Mouse (Mus musculus) left cerebral cortex, postnatal 4 days (tissue): ENCODE results near the gene Rassf3. TPM values are rescaled to one million over a fixed set of nuclear protein-coding genes. Genes with fewer than 3 reads are reported as not detected.
A peak's percentile ranks its signal among the peaks of the same experiment; 100 is the strongest.

Experiments
- DNase-seq: peaks from one replicate; pipeline ENCODE4 v3.0.0-alpha.2; 2022
- intact Hi-C: fragments of 180-260 bp; cut with DNase I; formaldehyde crosslinking; loops from one replicate; pipeline ENCODE4 v1.15.1; 2025
- total RNA-seq, 2 experiments: library from RNA; stranded (reverse); gene quantifications; 2 replicates each; pipeline ENCODE4 v1.2.3; 2021

Gene Rassf3
- total RNA-seq, 2 experiments from 2014 or later, result 17.4 to 22.9 TPM

- intact Hi-C loops, result loop anchor here (5.0 kb wide), 1 partner anchor 94 kb away; no protein-coding TSS in a partner anchor
Observed at GRCm38 (mm10) chr10:121412824-121413223, 63.3 kb downstream of the Rassf3 start.

DNA sequence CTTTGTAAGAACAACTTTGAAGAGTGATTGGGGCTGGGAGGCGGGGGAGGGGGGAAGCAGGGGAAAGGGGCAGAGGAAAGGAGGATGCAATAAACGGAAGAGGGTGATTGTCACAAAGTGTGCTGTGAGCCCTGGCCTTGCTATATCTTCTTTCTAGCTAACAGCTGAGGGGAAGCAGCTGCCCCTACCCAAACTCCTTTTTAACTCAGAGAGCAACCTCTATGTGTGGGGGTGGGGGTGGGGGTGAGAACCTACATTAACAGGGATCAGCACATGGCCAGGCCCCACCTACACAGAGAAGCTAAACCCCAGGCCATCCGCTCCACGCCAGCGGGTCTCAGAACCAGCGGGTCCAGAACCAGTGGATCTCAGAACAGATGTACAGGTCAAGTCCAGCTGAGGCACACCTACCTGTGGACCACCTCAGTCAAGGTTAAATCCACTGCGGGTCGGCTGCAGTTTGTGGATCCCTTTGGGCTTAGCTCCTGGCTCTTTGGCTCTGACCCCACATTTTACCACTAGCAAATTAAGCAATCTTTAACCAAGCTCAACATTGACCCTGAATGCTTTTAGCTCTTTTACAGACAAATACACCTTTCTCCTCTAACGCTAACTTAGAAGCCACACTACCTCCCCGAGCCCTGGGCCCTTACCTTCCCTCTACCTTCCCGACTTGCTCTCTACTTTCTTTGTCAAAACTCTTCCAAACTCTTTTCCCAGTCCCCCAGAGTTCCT, 64.3 kb downstream of the Rassf3 start:
- DNase-seq, result no peak
- intact Hi-C loops, result loop anchor here (5.0 kb wide), 1 partner anchor 95 kb away; no protein-coding TSS in a partner anchor

More at GRCm38 (mm10) chr10:121412824-121413223, 63.3 kb downstream of the Rassf3 start:
- DNase-seq, result no peak

DNA sequence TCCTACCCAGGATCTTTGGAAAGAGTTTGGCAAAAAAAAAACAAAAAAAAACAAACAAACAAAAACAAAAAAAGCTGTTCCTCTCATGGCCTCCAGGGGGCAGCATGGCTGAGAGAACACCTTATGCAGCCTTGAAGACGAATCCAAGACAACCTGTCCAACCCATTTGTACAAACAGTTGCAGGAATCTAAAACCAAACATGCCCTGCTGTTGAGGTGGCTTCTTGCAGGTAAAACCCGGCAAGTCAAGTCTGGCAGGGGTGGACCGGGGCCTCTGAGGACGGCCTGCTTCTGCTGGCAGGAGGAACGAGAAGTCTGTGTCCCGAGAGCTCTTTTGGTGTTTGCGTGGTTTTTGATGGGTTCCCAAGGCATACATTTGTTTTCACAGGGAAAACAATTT, 66.4 kb downstream of the Rassf3 start:
- intact Hi-C loops, result loop anchor here (5.0 kb wide), 1 partner anchor 98 kb away; no protein-coding TSS in a partner anchor
- DNase-seq, result no peak

DNA sequence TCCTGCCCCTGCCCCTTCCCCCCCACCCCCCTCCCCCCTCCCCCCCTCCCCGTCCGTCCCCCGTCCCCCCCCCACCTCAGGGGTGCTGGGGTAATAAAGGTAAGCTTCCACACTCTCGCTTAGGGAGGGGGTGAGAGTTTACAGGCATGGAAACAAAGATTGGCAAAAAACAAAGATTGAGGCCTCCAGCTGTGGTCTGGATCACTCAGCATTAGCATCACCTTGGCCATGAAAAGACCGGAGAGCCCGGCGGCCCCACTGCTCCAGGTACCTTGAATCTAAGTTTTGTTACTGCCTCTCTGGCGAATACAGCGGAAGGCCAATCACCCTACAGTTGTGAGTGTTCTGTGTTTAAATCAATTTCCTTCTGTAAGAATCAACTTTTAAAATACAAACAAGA, 72.2 kb downstream of the Rassf3 start:
- no peak for DNase-seq
- intact Hi-C loops, result no loop called here

GRCm38 (mm10) chr10:121403104-121403503, 73.0 kb downstream of the Rassf3 start:
- DNase-seq, result no peak
- intact Hi-C loops, result no loop called here

GRCm38 (mm10) chr10:121401005-121401404, 75.1 kb downstream of the Rassf3 start:
- no peak for DNase-seq
- intact Hi-C loops, result no loop called here

- no peak for DNase-seq
- intact Hi-C loops, result no loop called here
Observed at GRCm38 (mm10) chr10:121398599-121398998, 77.5 kb downstream of the Rassf3 start.

DNA sequence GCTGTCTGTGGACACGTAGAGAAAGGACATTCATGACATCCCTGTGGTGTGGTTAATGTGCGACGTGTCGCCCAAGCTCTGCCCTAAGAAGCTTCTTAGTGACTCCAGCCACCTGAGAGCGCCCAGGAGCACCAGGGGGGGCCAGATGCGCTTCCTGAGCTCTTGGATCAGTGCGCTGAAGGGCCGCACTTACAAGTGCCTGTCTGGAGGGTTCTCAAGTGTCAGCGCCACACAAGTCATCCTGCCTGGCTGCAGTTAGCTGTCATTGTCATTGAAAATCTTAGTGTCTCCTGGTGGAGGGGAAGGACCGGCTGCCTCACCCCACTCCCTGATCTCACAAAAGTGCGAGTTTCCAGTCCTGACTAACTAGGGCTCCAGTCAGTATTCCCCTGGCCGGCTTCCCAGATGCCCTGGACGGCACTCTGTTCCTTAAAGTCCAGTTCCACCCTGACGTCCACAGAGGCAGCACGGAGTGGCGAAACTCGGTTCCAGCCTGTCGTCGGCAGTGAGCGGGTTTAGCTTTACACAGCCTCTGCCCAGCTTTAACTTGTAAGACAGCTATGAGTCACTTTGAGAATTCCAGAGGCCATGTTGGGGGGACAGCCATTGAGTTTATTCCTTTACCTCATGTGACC, 80.5 kb downstream of the Rassf3 start:
- intact Hi-C loops, result no loop called here
- no peak for DNase-seq

- intact Hi-C loops, result no loop called here
- DNase-seq, result no peak
Observed at GRCm38 (mm10) chr10:121394789-121395325, 81.3 kb downstream of the Rassf3 start.

DNA sequence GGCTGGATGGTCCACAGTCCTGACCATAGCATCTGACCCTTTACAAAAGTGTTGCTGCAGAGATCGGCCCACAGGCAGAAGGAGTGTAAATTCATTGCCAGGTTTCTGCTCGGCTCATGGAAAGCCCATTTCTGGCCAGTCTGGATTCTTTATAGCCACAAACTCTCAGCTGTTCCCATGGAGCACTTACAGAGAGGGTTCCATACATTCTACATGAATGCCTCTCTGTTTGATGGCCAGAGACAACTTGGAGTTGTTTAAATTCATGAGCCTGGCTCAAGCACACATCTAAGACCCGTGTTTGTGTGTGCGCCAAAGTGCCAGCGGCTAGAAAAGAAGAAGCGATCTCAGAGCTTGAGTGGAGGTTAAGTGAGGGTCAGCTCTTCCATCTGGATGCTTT, 81.9 kb downstream of the Rassf3 start:
- DNase-seq, result no peak
- intact Hi-C loops, result no loop called here

GRCm38 (mm10) chr10:121391901-121392300, 84.2 kb downstream of the Rassf3 start:
- no peak for DNase-seq
- intact Hi-C loops, result no loop called here

- intact Hi-C loops, result no loop called here
- no peak for DNase-seq
Observed at GRCm38 (mm10) chr10:121390602-121391001, 85.5 kb downstream of the Rassf3 start.

GRCm38 (mm10) chr10:121386347-121386746, 89.8 kb downstream of the Rassf3 start:
- intact Hi-C loops, result no loop called here
- peak; percentile 33 for DNase-seq

DNA sequence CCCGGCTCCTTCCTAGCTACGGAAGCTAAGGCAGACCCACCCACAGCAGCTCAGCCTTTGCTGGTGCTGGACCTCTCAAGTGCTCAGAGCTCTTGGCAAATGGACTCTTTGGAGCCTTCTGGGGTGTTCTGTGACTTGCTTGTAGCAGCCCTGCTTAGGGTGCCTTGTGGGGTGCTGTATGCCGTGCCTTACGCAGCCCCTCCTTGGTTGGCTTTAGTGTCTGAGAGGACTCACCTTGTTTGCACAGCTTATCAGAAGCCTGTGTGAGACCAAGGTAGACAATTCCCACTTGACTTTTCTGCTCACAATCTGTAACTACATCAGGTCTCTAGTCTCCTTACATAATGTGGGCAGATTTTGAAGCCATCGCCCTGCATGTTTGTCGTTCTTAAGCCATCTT, 90.5 kb downstream of the Rassf3 start:
- intact Hi-C loops, result no loop called here
- DNase-seq, result no peak

DNA sequence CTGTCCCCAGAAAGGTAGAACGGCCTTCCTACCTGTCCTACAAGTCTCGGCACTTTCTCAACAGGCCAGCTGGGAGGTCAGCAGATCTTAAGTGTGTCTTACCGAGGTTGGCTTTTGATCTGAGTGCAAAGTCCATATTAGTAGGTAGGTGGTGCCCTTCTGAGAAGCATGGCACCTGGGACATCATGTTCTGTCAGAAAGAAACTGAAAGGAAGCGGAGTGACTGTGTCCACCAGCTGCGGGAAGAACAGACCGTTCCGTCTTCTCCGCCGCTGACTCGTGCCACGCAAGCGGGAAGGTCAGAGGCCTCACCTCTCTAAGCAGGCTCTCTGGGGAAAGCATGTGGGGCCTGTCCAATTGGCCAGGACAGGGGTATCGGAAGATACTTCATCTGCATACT, 91.4 kb downstream of the Rassf3 start:
- intact Hi-C loops, result no loop called here
- DNase-seq, result no peak

DNA sequence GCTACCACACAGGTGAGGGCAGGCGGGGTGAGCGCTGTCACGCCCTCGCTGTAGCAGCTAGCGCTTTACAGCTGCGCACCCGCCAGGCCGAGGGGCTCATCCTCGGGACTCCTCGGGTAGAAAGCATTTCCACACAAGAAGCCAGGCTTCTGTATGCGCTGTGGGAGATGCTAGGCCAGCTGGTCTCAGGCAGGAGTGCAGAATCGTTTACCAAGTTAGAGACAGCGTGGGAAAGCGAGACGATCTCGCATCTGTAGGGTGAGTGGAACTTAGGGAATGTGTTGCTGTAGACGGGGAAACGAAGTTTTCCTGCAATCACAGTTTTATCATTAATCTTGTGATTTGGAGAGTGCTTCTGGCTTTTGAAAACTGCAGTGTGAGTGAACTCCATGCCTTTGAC, 94.9 kb downstream of the Rassf3 start:
- intact Hi-C loops, result no loop called here
- DNase-seq, result no peak

DNA sequence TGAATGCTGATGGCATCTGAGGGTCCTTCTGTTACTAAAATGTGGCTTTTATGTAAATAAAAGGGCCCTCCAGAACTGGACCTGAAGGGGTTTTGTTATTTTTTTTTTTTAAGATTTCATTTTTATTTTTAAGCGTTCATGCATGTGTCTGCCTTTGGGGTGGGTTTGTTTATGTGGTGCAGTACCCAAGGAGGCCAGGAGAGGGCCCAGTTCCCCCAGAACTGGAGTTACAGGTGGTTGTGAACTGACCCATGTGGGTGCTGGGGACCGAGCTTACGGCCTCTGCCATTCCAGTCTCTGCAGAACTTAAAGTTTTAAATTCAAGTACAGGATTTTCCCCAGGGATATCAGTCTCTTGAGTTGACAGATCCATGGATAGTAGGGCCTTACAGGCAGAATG, 96.8 kb downstream of the Rassf3 start:
- intact Hi-C loops, result no loop called here
- DNase-seq, result no peak

DNA sequence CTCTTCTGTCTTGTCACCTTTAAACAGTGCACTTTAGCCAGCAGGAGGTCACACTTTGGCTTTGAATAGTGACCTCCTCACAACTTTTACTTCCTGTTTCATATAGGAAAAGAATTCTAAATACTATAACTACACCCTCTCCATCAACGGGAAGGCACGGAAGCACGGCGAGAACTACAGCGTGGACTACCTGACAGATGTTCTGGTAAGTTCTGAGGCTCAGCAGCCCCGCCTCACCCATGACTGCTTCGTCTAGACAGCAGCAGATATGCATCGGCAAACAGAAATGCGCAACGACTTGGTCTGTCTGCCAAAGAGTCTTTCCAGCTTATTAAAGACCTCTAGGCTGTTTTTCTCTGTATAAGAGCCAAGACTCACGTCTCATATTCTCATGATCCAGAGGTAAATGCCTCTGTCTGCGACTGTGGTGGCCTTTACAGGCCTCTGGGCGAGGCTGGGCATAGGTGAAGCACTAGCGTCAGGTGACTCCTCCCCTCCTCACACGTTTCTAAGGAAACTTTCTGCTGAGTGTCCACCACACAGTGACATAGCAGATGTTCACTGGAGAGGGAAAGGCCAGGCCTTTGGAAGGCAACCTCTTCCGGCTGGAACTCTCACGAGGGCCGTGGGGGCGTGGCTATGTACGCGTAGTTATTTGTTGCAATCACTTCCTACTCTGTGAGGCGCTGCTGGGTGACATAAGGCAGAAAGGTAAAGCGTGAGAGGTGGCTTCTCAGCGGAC, 99.4 kb downstream of the Rassf3 start:
- intact Hi-C loops, result no loop called here
- DNase-seq, result no peak

- no peak for DNase-seq
- intact Hi-C loops, result no loop called here
Observed at GRCm38 (mm10) chr10:121375649-121376493, 100.3 kb downstream of the Rassf3 start.
